Mouse (Mus musculus) hindbrain, embryonic 11.5 days (tissue): Measurements from ENCODE around the gene Nudt17. TPM values are rescaled to one million over a fixed set of nuclear protein-coding genes. Genes with fewer than 3 reads are reported as not detected.

Experiments
- ATAC-seq: fragments of 200-750 bp; cut with Nextera tagmentation; 2 replicates; pipeline ENCODE4 v1.8.0; 2017; ENCODE audit warnings: mild to moderate bottlenecking, moderate TSS enrichment, moderate library complexity; ENCODE audit not compliant: low FRiP score
- DNase-seq: peaks from one replicate; pipeline ENCODE4 v3.0.0-alpha.2; 2015; ENCODE audit warnings: low spot score
- H3K27ac ChIP-seq: fragments of 300-500 bp; sonication (generic); 2 replicates; pipeline ENCODE4 v1.5.1; 2014; ENCODE audit warnings: mild to moderate bottlenecking, low read depth, low read length
- H3K27me3 ChIP-seq: fragments of 300-500 bp; sonication (generic); 2 replicates; pipeline ENCODE4 v1.6.1; 2014; ENCODE audit warnings: mild to moderate bottlenecking, low read length, moderate library complexity, mixed read lengths; ENCODE audit not compliant: control insufficient read depth, insufficient read depth
- H3K36me3 ChIP-seq: fragments of 300-500 bp; sonication (generic); 2 replicates; pipeline ENCODE4 v1.6.1; 2014; ENCODE audit warnings: mild to moderate bottlenecking, low read length, moderate library complexity, mixed read lengths; ENCODE audit not compliant: control insufficient read depth, insufficient read depth
- H3K4me1 ChIP-seq: fragments of 300-500 bp; sonication (generic); replicated peaks from 2 replicates; pipeline ENCODE4 v1.6.1; 2014; ENCODE audit warnings: low read length, mixed read lengths; ENCODE audit not compliant: control insufficient read depth, insufficient read depth
- H3K4me2 ChIP-seq: fragments of 300-500 bp; sonication (generic); replicated peaks from 2 replicates; pipeline ENCODE4 v1.6.1; 2014; ENCODE audit warnings: mild to moderate bottlenecking, low read depth, low read length
- H3K4me3 ChIP-seq: fragments of 300-500 bp; sonication (generic); 2 replicates; pipeline ENCODE4 v1.5.1; 2014; ENCODE audit warnings: low read depth, low read length
- H3K9ac ChIP-seq: fragments of 300-500 bp; sonication (generic); 2 replicates; pipeline ENCODE4 v1.6.1; 2014; ENCODE audit warnings: low read depth, low read length
- H3K9me3 ChIP-seq: fragments of 300-500 bp; sonication (generic); 2 replicates; pipeline ENCODE4 v1.6.1; 2016; ENCODE audit warnings: low read length; ENCODE audit not compliant: control insufficient read depth
- WGBS: fragments of 180-500 bp; shearing (Covaris S2); extraction: QIAGEN DNeasy Blood & Tissue Kit; methylation state at CpG from one replicate; pipeline ENCODE4 v1.1.7; 2014; 5-methylcytosine and 5-hydroxymethylcytosine counted together
- polyA plus RNA-seq: library from polyadenylated mRNA; unstranded; fragments of >200 nt; fragmentation: Nextera tagmentation; extraction: Ambion mirVana; gene quantifications from 2 replicates; pipeline ENCODE4 v1.2.1, GENCODE M21; 2014

Gene Nudt17
- polyA plus RNA-seq, 1 experiment from 2014 or later = 12.8 TPM

DNA sequence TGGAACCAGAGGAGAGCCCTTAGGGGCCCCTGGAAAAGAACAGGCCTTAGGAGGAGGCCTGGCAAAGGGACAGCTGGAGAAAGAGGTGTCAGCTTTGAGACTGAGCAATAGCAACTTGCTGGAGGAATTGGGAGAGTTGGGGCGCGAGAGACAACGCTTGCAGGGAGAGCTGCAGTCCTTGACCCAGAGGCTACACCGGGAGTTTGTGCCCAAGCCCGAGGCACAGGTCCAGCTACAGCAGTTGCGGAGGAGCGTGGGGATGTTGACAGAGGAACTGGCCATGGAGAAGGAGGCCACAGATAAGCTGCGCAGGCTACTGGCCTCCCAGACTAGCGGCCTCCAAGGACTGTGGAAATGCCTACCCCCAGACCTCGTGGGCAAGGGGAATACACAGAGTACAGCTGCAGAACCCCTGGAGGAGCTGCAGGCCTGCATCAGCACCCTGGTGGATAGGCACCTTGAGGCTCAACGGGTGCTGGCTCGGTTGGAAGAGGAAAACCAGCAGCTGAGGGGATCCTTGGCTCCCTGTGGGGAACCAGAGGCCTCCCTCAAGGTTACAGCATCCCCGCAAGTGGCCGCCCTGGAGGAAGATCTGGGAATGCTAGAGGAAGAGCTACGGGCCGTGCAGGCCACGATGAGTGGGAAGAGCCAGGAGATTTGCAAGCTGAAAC, 24.1 kb downstream of the Nudt17 start:
- Histone ChIP-seq H3K4me1 (no peaks in the 10 kb centered on the region), H3K27ac (no peak overlapping the region), H3K4me2 (no peak overlapping the region), H3K27me3 (no peaks in the 10 kb centered on the region; the same call in 1 of the 2 replicates), H3K9me3 (no peaks in the 10 kb centered on the region), H3K36me3 (no peaks in the 10 kb centered on the region), H3K9ac (no peak overlapping the region), H3K4me3 (no peak overlapping the region)
- no peak for DNase-seq
- WGBS = 59% methylated on average over 17 of the region's 17 CpGs
- ATAC-seq = no peak

DNA sequence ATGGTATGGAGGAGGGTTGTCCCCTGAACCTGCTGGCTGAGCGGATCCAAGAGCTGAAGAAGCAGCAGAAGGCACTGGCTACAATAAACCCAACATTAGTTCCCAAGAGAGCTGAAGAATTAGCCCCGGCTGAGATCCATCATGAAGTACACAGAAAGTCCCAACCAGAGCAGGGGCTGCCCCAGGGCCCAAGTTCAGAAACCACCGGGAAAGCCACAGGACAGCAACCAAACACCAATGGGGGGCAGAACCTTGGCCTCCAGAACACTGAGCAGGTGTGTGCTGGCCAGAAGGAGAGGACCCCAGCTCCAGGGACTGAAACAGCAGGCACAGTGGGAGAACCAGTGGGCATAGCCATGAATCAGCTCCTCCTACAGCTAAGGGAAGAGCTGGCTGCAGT, 24.9 kb downstream of the Nudt17 start:
- Histone ChIP-seq H3K4me1 (no peaks in the 10 kb centered on the region), H3K36me3 (no peaks in the 10 kb centered on the region), H3K27me3 (no peaks in the 10 kb centered on the region; the same call in 1 of the 2 replicates), H3K4me2 (no peak overlapping the region), H3K27ac (no peak overlapping the region), H3K9ac (no peak overlapping the region), H3K9me3 (no peaks in the 10 kb centered on the region), H3K4me3 (no peak overlapping the region)
- ATAC-seq = no peak
- 86% methylated on average over 3 of the region's 3 CpGs for WGBS
- DNase-seq = no peak

DNA sequence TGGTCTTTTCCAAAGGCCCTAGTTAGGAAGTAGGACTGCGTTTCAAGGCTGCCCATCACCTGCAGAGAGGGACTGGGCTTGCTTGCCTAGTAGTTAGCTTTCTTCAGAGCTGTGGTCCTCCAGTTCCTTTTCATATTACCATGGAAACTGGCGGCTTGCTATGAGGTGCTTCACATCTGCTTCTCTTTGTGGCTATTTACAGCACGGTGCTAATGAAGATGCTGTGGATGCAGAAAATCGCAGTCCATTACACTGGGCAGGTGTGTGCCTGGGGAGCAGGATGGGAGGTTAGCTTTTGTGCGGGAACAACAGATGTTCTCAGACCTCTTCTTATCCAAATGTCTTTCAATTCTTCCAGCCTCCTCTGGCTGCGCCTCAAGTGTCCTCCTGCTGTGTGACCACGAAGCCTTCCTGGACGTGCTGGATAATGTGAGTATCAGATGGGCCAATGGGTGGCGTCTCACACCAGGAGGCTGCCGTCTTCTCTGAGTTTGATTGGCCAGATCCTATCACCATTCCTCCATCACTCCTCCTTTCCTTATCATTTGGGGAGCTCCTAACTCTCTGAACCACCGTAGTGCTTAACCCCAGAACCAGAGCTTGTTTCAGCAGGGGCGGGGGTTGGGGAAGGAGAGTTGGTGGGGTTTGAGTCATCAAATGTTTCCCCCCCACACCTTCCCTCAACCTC, 27.9 kb downstream of the Nudt17 start:
- Histone ChIP-seq H3K4me3 (no peak overlapping the region), H3K36me3 (no peaks in the 10 kb centered on the region), H3K4me1 (no peaks in the 10 kb centered on the region), H3K27me3 (no peaks in the 10 kb centered on the region; the same call in 1 of the 2 replicates), H3K27ac (no peak overlapping the region), H3K4me2 (no peak overlapping the region), H3K9ac (no peak overlapping the region), H3K9me3 (no peaks in the 10 kb centered on the region)
- ATAC-seq = no peak
- no peak for DNase-seq
- WGBS = 19% methylated on average over 12 of the region's 12 CpGs

DNA sequence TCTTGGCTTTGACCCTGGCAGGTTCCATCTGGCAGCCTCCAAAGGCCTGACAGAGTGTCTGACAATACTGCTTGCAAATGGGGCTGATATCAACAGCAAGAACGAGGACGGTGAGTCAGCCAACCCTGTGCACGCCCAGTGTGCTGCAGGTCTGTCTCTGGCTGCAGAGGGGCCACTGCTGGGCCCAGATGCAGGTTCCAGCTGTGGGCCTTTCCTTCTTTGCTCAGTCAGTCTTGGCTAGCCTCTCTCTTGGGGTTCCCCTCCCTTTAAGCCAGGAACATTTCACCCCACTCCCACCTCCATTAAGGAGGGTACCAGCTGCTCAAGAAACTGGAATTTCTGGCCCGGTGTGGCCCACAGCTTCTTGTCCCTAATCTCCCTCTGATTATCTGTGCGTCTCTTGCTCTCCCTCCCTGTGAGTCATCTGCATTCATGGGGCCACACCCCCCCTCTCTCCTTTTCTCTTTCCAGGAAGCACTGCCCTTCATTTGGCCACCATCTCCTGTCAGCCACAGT, 29.1 kb downstream of the Nudt17 start:
- DNase-seq (no peak), ATAC-seq (no peak)
- Histone ChIP-seq H3K27ac (no peak overlapping the region), H3K4me1 (no peaks in the 10 kb centered on the region), H3K4me2 (no peak overlapping the region), H3K9me3 (no peaks in the 10 kb centered on the region), H3K9ac (no peak overlapping the region), H3K27me3 (no peaks in the 10 kb centered on the region), H3K36me3 (no peaks in the 10 kb centered on the region), H3K4me3 (no peak overlapping the region)
- 29% methylated on average over 5 of the region's 5 CpGs for WGBS

DNA sequence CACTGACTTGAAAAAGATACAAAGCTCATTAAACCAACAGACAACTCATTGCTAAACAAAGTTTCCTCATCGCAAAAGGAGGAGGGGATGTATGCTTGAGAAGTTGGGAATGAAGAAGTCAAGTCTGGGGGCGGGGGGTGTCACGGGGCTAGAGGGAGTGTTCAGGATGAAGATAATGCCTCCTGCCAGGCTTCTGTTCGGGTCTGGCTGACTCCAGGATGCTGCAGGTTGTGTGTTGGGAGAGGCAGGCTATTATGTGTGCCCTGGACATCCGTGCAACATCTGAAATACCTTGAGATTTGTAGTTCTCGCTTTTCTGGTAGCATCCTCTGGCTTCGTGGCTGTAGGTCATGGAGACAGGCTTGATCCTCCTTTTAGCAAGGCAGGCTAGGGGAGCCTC, 29.9 kb downstream of the Nudt17 start:
- Histone ChIP-seq H3K4me2 (no peak overlapping the region), H3K4me3 (no peak overlapping the region)
- ATAC-seq = no peak

DNA sequence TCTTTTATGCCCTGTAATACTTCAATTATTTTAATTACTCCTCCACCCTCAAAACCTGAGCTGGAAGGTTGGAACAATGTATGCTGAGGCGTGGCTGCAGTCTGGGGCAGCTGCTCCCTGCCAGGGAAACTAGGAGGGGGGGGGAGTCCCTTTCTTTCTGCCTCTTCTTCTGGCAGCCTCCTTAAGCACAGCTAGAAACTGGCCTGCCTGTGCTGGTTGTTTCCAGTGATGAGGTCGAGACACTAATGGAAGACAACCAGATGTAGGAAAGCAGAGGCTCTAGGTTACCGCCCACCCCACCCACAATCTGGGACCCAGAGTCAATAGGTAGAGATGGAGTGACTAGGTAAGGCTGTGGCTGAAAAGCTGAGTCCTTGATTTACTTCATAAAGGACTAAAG, 32.7 kb downstream of the Nudt17 start:
- H3K9ac ChIP-seq = no peak overlapping the region
- 36% methylated on average over 3 of the region's 3 CpGs for WGBS
- H3K4me3 ChIP-seq = no peak overlapping the region
- no peak overlapping the region for H3K27ac ChIP-seq
- H3K36me3 ChIP-seq = no peaks in the 10 kb centered on the region
- ATAC-seq = no peak
- DNase-seq = no peak
- no peaks in the 10 kb centered on the region for H3K4me1 ChIP-seq
- H3K27me3 ChIP-seq = no peaks in the 10 kb centered on the region
- H3K9me3 ChIP-seq = no peaks in the 10 kb centered on the region
- no peak overlapping the region for H3K4me2 ChIP-seq

More for the DNA sequence above, 29.9 kb downstream of the Nudt17 start:
- Histone ChIP-seq H3K27me3 (no peaks in the 10 kb centered on the region), H3K9me3 (no peaks in the 10 kb centered on the region), H3K4me1 (no peaks in the 10 kb centered on the region), H3K9ac (no peak overlapping the region), H3K27ac (no peak overlapping the region), H3K36me3 (no peaks in the 10 kb centered on the region)
- no peak for DNase-seq
- WGBS = 66% methylated on average over 7 of the region's 7 CpGs

DNA sequence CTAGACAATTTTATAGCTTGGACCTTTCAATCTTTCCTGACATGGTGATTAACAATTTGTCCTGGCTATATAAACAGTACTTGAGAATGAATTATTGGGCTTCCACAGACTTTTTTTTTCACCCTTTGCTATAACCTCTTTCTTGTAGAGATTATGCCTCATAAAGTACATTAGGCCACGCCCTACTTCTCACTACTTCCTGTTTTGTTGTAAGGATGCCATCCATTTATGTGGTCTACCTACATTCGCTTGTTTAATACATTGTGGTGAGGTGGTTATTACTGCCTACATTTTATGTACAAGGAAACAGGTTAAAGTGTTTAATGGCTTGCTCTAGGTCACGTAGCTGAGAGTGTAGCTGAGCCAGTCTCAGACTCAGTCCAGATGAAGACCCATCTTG, 33.2 kb downstream of the Nudt17 start:
- 86% methylated on average over 3 of the region's 3 CpGs for WGBS
- Histone ChIP-seq H3K27me3 (no peaks in the 10 kb centered on the region), H3K9me3 (no peaks in the 10 kb centered on the region)

DNA sequence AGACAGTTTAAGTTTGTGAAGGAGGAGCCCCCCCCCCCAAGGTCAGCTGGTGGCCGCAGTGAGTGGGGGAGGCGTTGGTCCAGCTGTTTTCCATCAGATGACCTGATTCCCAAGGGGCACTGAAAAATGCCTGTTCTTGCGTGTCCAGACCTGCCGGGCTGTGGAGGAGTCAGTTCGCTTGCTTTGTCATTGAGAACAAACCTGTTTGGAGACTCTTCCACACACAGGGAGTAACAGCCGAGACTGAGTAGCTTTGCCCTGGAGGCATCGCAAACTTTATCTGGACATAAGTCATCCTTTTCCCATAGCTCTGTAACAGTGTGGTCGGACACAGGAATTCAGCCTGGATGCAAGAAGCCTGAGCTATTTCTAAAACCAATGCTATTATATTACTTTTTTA, 33.9 kb downstream of the Nudt17 start:
- H3K27me3 ChIP-seq = no peaks in the 10 kb centered on the region
- H3K4me2 ChIP-seq = no peak overlapping the region
- no peaks in the 10 kb centered on the region for H3K36me3 ChIP-seq
- no peak for ATAC-seq
- DNase-seq = no peak
- H3K4me1 ChIP-seq = 0 out of 2 replicates have a peak, but pooled peaks cover 2% of the 10 kb centered on the region
- WGBS = 60% methylated on average over 8 of the region's 8 CpGs
- no peak overlapping the region for H3K9ac ChIP-seq
- no peaks in the 10 kb centered on the region for H3K9me3 ChIP-seq
- H3K27ac ChIP-seq = no peak overlapping the region
- H3K4me3 ChIP-seq = no peak overlapping the region

More for the DNA sequence above, 33.2 kb downstream of the Nudt17 start:
- no peak overlapping the region for H3K4me2 ChIP-seq
- H3K4me3 ChIP-seq = no peak overlapping the region
- no peak for DNase-seq
- no peak for ATAC-seq
- H3K27ac ChIP-seq = no peak overlapping the region
- H3K9ac ChIP-seq = no peak overlapping the region
- no peaks in the 10 kb centered on the region for H3K36me3 ChIP-seq
- 0 out of 2 replicates have a peak, but pooled peaks cover 2% of the 10 kb centered on the region for H3K4me1 ChIP-seq

DNA sequence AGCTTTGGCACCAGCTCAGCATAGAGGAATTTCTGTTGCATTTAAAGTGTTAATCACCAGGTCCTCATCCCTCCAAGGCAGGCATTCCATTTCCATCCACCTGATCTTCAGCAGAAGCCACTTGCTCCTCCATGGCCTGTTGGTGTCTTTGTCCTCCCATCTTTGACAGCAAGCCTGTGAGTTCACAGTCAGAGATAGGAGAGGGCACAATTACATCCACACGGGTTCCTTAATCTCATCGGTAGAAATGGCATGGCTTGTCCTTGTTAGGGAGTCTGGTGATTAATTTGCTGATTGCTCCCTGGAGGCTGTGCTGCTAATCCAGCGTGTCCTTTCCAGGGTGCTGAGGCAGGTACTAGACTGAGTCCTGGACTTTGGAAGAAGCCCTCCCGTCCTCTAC, 34.8 kb downstream of the Nudt17 start:
- WGBS = 82% methylated on average over 4 of the region's 4 CpGs
- ATAC-seq (no peak), DNase-seq (no peak)
- Histone ChIP-seq H3K9me3 (no peaks in the 10 kb centered on the region), H3K4me1 (0 out of 2 replicates have a peak, but pooled peaks cover 2% of the 10 kb centered on the region), H3K4me3 (no peak overlapping the region), H3K9ac (no peak overlapping the region), H3K36me3 (no peaks in the 10 kb centered on the region), H3K4me2 (no peak overlapping the region), H3K27me3 (no peaks in the 10 kb centered on the region), H3K27ac (no peak overlapping the region)
